Mouse (Mus musculus) right cerebral cortex, postnatal 14 days (tissue): ENCODE results near the gene Phldb2.

Experiments
- DNase-seq: peaks from one replicate; pipeline ENCODE4 v3.0.0; 2022

Gene Phldb2

DNA sequence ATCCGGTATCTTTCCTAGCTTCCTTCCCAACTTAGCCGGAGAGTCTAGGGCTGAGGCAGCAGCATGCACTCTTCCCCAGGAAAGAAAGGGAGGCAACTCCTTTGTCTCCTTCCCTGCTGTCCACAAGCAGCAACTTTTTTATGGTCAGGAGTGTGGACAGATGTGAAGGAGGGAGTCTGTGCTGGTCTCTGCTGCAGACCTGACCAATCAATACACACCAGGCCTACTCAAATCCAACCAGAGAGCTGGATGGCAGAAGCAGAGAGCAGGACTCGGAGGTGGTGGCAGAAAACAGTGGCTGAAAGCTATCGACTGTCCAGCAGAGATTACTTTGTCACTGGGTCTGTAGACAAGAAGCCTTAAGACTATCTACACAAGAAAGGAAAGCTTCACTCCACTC is at the start of gene Phldb2:
Phldb2 (minus strand) TSS at position 205 of the 400 bp plus-strand sequence.
- no peak for DNase-seq

DNA sequence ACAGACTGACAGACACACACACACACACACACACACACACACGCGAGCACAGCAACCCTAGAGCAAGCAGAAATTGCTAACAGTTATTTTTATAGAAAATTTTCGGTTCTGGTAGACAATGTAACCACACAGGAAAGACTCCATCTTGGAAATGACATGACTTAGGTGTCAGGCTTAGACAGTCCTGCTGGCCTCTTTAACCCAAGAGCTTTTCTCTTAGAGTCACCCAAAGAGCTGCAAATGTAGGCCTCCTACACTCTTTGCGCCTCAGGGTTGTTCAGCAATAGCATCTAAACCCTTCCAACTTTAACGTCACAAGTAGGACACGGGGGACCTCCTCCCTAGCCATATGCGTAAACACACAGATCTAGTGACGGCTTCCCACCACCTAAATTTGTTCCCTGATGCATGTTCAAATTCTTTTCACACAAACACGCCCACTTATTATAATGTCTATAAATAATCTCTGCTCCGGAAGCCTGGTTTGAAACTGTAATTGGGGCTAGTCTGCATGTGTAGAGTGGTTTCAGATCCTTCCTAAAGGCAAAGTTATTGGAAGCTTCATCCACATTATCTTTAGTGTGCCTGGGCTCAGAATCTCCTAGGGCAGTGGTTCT is 48.3 kb upstream of the Phldb2 start:
- no peak for DNase-seq

DNA sequence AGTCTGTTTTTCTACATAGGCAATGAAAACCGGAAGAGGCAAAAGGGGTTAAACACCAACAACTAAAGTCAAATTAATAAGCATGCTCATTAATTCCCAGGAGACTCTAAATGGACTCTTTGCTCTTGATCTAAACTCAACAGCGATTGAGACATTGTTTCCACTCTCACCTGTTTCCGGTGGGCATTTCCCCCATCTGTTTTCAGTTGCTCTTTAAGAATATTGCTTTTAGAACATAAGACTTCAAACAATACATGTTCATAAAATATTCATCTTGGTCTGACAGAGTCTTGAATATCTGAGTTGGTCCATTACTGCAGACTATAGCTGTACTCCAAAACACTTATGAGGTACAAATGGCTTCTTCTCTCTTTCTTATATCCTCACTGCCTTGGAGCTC is 47.6 kb upstream of the Phldb2 start:
- no peak for DNase-seq

DNA sequence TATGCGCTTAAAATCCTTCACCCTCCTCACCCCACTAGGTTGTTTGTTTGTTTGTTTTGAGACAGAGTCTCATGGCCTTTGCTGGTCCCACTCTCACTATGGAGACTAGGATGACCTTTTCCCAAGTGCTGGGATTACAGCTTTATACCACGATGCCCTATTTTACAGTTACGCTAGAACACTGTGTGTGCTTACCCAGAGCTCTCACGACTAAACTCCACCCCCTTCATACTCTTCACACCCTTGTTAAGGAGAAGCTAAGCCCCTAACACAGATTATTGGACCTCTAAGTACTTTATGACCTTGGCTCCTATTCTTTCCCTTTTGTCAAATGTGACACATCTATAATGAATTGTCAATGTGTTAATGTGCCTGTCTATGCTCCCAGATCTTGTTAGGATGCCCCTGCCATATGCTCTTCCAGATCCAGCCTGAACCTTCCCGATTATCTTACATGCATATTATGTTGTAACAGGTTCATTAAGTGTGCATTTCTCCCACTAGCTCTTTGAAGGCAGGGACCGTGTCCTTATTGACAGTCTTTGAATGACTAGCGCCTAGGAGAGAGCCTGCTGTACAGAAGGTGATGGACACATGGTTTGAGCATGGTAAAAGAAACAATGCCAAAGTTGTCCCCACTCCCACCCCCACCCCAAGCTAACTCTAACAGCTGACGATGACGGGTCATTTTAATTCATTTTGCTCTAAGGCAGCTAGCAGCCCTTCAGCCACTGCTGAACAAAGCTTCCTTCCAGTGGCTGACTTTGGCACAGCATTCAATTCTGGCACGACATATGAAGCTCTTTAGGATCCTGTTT is 46.2 kb upstream of the Phldb2 start:
- no peak for DNase-seq

DNA sequence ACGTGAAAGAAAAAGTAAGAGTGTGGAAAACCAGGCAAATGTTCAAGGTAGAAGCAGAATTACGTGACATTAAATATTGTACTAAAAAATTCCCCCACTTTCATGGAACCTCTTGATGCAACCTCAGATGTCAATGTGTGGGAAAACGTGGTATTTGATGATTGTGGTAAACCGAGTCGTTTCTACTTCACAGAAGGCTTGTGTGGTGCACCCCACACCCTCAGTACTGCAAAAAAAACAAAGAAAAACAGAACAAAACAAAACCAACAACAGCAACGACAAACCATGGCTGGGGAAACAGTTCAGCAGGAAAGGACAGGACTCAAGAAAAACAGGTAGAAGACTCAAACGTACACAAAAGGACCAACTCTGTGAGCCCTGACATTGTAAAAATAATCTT is 44.8 kb upstream of the Phldb2 start:
- DNase-seq, result no peak

DNA sequence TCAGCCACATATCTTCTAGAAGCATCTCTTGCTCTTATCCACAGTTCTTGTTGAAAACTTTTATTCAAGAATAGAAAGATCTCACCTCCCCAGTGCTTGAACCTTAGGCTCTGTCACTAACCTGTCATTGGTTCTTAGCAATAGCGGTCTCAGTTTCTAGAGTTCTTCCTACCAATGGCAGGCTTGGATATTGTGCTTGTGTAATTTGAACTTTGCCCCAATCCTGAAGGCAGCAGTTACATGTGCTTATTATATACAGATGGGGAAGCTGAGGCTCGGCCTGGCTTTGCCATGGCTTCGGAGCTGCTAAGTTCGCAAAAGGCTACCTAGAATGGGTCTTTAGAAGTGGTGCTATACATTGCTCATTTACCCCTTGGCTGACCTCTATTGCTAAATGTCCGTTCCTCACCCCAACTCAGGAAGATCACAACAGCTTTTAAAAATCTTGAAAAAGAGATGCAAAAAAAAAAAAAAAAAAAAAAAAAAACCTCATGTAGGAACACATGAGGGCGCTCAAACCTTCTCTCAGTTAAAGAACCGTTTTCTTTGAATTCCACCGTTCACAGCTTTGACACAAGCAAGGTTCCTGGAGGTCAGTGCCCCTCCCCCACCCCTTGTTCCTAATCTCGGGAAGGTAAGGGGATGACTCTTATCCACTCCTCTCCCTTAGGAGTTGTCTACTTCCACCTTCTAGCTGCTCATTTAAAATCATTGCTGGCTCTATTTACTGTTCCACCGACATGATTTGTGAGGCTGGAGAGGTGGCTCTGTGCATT is 37.7 kb upstream of the Phldb2 start:
- no peak for DNase-seq

DNA sequence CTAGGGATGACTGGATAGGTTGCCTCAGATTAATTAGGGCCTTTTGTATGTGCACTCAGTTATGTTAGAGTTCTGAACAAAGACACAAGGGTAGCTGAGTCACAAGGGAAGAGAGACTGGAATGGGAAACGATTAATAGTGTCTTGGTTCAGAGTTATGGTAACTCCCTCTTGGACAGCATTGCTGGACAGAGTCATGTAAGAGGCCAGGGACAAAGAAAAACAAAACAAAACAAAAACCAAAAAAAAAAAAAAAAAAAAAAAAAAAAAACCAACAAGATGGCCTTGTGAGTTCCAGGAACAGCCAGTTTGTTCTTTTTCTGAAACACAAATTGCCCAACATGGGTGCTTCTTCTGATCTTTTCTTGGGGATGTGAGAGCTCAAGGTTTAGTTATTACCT is 32.8 kb upstream of the Phldb2 start:
- no peak for DNase-seq

DNA sequence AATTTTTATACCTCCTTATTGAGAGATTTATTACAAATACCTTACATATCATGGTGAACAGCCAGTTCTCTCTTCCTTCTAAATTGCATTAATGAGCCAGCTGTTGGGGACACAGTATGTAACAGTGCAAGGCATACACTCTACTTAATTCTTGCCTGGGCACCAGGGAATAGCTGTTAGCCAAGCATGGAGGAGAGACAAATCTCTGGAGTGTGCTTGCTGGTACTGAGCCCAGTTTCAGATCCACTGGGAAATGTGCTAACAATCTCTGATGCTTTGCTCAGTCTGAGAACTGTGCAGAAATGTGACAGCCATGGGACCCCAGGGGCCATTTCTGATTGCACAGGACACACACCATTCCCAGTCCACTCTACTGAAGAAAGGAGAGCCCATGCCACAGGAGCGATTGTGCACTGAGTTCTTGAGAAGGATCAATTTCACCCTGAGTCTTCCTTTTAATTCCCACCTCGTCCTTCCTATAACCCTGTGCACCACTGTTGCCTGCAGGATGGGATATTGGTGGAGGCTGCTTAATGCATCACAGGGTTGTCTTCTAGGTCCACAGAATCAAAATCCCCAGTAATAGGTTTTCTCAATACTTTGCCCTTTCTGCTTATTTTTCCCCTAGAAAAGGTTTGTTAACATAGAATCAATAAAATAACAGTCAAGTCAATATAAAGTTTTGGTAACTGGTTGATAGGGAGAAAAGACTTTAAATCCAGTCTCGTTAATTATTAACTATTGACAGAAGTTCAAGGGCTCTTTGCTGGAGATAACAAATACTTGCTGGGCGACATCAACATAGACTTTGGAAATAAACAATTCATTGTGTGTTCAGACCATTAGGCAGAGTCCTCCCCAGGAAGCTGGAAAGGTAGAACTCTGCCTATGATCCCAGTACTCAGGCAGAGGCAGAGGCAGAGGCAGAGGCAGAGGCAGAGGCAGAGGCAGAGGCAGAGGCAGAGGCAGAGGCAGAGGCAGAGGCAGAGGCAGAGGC is 31.5 kb upstream of the Phldb2 start:
- DNase-seq, result no peak

DNA sequence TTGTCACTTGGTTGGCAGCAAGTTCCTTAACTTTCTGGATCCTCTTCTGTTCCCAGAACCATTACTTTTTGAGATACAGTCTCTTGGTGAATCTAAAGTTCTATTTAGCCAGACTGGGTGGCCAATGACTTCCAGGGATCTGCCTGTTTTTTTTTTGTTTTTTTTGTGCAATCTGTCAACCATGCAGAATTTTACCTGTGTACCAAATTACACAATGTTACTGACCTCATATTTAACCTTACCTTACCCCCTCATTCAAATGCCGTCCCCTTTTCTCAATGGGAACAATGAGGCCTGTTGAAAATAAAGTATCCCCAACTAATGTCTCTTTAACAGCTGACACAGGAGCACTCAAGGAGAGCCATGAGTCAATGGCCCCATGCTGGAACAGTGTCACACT is 22.9 kb upstream of the Phldb2 start:
- DNase-seq, result no peak

DNA sequence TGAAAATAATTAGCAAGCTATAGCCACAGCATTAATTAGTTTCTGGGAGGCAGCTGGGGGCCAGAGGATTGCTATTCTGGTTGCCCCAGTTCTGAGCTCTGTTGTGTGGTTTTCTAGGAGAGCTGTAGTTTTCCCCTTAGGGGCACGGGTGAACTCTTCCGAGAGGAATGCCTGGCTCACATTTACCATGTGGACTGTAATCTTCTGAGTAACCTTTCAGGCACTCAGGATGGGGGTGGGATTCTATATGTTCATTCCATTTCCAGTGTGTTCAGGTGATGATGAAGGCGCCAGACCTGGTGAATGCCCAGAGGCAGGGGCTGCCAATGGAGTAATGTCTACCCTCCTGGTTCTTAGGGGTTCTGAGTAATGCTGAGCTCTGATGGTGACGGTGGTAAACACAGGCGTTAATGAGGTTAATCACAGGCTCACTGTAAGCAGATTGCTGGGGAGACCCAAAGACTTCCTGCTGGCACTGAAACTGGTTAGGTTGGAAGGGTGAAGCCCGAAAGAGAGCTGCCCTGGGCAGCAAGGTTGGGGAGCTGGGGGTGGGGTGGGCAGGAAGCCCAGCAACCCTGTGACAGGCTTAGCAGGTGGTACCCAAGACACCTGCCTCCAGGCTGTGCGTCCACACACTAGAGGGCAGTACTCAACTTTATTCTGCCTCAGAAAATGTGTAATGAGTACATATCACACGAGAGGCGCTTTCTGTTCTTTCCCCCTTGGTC is 20.7 kb upstream of the Phldb2 start:
- DNase-seq, result no peak

DNA sequence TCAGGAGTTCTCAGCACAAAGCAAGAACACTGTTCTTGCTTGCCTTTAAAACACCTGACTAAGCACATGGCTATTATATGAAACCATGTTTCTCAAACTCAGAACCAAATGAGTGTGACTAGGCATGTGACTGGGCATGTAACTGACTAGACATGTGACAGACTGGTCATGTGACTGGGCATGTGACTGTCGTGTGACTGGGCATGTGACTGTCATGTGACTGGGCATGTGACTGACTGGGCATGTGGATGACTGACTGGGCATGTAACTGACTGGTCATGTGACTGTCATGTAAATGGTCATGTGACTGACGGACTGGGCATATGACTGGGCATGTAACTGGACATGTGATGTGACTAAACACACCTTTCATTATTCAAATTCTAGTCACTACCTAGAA is 16.8 kb upstream of the Phldb2 start:
- DNase-seq, result no peak

DNA sequence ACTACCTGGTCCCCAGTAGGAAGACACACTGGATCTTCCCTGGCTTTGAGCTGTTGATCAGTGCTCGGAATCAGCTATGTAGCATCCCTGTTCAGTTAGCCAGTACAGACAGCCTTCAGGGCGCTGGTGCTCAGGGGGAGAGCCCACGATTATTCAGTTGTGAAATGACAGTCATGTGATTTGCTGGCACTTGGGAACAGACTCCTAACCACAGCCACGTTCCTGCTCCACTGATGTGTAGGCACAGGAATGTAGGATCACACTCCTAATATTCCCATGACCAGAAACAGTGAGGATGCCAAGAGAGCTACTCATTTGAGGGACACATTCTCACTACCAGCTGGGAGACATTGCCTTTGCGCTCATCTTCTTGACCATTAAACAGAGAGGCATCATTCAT is 15.3 kb upstream of the Phldb2 start:
- no peak for DNase-seq

DNA sequence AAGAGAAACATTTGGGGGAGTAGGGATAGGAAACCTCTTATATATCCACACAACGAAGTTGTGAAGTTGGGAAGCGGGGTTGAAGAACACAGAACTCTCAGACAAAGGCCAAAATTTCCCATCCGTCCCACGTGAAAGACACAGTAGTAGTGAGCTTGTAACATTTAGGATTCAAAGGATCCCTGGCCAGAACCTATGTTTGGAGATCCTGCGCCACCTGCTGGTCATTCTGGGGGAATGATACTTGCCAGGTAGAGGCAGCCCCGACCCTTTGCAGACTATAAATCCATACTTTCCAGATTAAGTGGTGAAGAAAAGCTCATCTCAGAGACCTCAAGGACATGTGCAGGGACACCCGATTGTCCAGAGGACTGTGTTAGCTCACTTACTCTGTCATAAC is 14.1 kb upstream of the Phldb2 start:
- peak; percentile 68 for DNase-seq

DNA sequence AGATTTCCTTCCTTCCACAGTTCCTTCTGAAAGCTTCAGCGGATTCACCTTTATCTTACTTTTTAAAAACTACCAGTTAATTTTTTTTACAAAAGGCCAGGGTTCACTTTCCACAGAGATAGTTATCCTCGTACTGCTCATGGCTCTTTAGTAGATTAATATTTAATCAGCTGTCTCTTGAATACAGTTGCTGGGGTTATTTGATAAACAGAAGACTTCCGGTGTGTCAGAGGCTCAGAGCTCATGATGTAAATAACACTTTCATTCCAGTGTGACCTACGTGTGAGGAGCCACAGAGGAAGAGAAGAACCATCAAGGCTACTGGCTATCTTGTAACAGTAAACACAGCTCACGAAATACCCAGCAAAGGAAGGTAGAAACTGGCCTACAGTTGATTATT is 13.2 kb upstream of the Phldb2 start:
- no peak for DNase-seq

DNA sequence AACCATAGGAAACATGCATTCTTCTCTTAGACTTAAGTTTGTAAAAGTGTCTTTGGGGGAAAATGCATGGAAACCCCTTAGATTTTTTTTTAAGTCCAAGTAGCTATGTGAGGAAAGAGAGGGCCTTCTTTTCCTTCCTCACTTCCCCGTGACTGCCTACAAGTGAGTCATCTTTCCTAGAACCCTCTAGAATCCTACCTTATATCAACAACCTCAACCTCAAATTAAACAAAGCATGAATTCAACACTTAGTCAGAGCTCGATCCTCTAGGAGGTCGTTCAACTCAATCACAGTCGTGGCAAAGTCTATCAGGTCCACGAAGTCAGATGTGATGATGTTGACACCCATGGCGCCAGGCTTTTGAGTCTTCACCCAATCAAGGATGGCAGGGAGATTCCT is 11.4 kb upstream of the Phldb2 start:
- no peak for DNase-seq

DNA sequence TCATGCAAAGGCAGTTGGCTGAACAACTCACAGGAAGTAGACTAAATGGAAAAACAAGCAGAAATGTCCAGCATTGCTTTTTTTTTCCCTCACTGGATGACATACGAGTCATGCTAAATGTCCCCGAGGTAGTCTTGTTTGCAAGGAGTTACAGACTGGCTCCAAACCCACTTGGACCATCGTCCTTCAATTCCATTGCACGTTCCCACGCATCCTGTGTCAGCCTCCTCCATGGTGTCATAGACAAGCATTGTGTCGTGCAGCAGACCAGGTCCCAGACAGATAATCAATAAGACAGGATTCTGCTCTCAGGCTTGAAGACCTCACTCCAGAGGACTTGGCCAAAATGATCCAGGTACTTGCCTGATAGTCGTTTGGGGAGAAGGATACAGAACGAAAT is 10.4 kb upstream of the Phldb2 start:
- DNase-seq, result no peak

DNA sequence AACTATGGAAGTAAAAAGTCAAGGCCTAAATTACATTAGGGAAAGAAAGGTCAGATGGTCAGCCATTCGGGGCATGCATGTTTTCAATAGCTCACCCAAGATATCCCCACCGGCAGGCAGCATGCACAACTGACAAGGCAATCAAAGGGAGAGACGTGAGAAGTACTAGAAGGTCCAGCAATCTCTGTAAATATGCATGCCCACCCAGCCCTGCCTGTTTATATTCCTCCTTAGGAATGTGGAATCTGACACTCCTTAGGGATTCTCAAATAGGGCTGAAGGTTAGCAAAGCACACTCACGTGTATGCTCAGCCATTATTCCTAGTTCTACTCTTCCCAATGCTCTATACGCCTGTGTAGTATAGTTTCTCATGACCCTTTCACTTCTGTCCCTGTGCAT is 9.7 kb upstream of the Phldb2 start:
- DNase-seq, result no peak

DNA sequence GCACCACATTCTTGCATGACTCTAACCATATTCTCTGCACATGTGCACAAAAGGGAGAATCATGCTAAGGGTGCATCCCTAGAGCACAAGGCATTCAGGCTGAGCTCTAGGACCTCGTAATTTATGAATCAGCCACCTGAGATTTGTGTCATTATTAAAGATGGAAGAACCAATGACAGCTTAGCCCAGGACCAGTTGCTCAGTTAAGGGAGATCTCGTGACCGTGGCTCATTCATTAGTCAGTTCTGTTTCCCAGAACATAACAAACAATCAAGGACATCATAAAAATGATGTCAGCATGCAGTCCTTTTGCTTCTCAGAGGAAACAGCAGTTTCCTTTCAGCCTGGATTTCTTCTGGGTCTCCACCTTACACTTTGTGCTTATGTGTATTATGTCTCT is 7.6 kb upstream of the Phldb2 start:
- DNase-seq, result no peak

DNA sequence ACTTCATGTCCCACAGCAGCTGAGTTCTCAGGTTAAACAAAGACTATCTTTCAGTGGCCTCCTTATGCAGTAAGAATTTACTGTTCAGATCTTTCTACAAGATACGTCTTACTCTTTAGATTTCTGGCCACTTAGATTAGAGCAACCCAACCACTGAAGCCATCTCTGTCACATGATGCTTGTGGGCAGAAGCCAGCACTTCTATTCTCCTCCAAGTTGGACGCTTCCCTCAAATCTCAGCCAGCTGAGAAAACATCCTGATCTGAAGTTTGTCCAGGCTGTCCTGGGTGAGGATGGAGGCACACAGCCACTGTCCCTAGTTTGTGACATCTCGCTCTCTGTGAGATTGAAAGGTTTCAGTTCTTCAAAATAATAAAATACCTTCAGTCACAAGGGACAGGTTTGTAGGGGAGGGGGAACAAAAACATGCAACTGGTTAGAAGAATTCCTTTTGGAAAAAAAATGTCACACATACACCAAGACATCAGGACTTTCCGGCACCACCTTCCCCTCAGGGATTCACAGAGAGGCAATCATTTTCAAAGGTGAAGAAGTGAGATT is 3.1 kb upstream of the Phldb2 start:
- DNase-seq, result no peak

DNA sequence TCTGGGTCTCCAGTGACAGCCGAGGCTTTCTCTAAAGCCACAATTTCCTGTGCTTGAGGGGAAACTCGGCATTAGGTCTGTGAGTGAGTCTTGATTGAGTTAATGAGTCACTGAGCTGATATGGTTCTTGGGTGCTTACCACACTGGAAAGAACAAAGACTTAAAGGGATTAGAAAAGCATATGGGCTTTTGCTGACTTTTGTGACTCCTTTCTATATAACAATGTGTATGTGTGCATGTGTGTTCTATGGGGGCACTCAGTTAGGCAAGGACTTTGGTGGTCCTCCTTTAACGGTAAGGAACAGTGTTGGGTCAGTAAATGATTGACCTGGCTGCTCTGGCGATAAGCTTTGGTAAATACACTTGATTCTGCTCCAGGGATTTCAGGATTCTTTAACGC is 897 bp downstream of the Phldb2 start:
- no peak for DNase-seq

DNA sequence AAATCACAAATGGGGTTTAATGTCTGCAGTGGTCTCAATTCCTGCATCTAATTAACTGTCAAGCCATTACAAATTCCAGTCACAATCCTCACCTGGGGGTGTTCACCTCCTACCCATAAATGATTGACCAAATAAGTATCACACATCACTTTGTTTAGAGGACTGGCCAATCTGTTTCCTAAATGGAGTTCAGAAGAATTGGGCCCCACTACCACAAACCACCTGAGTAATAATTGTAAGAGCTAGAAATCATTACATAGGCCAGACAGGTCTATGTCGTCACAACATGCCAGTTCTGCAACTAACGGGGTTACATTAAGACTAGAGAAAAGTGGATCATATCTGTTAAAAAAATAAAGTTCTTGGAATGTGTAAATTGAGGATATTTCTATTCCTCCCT is 1.4 kb downstream of the Phldb2 start:
- no peak for DNase-seq

DNA sequence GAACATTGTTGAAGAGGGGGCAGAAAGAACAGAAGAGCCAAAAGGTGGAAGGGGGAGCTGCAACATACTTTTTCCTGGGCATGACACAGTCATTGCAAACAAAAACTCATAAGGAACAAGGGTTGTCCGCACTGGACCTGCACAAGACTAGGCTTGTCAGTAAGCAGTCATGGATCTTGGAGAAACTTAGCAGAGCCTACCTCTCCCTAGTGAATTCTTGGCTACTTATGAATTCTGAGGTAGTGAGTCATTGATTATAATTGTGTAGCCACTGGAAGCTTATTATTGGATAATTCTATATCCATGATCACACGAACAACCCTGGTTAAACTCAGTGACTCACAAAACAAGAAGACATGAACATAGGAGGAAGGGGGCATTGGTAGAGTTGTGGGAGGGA is 7.1 kb downstream of the Phldb2 start:
- DNase-seq, result no peak
